Mouse (Mus musculus) spleen, adult 12 weeks (tissue): ENCODE data around the gene Mfsd6l.

Source experiments
- DNase-seq: peaks from one replicate; pipeline ENCODE4 v3.0.0; 2022; ENCODE audit warnings: low spot score

Mfsd6l gene

DNA sequence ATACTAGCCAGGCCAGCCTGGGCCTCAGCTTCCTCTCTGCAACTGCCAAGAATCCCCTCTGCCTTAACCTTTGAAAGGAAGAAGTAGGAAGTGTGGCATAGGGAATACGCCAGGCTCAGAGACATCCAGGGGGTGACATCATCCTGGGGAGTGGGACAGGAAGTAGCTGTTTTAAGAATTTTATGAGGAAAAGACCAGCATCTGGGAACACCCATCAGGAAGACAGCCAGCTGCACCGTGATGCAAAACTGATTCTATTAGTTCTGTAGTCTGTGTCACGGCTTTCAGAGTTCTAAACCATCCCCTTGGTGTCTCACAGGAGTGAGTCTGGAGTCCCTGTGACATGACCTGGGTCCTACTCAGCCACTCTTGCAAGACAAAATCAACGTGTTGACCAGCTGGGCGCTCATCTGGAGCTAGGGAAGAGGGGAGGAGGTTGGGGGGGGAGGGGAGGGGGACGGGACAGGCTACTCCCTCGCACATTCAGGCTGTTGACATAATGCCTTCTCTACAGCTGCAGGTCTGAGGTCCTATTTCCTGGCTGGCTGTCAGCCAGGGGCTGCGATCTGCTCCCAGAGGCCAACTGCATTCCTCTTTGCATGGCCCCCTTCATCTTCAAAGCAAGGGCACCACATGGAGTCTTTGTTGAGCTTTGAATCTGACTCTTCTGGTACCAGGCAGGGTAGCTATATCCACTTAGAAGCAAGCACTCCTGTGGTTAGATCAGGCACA lies 46.4 kb downstream of the Mfsd6l start:
- DNase-seq = no peak

DNA sequence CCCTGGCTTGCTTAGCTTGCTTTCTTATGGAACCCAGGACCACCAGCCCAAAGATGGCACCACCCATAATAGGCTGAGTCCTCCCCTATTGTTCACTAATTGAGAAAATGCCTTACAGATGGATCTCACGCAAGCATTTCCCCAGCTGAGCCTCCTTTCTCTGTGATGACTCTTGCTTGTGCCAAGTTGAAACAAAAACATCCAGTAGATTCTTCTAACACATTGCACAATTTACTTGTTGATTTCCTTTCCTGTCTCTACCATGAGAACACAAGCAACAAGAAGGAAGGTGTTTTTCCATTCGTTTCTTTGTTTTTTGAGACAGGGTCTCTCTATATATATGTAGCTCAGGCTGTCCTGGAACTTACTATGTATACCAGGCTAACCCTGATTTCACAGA lies 51.1 kb downstream of the Mfsd6l start:
- no peak for DNase-seq
